Mouse (Mus musculus): ENCODE measurements around the gene Fap. TPM values are rescaled to one million over a fixed set of nuclear protein-coding genes. Genes with fewer than 3 reads are reported as not detected.

Gene Fap
- 10.7 and 11.7 TPM in 2 replicates for polyA plus RNA-seq (2014; fragmentation: Nextera tagmentation; extraction: Ambion mirVana)

DNA sequence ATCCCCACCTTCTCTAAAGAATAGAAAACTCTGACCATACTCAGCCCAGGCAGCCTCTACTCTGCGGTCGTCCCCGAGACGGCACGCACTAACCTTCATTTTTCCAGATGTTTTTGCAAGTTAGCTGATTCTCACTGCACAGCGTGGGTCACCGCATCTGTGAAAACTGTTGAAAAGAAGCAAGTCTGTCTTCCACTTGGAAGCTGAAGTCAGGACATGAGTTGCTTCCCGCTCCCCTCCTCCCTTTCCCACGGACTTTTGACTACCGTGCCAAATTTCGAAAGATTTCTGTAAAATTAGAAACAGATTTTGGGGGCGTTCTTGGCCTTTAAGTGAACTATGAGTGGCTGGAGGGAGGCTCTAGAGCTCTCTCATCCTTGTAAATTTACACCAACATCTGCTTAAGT is at the start of gene Fap:
TSS of gene Fap (minus strand) at position 323 of the 407 bp plus-strand sequence.
- H3K27ac ChIP-seq (ENCODE audit: low read depth, low read length): peak within 1 kb of the TSS; percentile 42; the same call in 1 of the 2 replicates
- ATAC-seq (ENCODE audit: insufficient read depth, low FRiP score, low TSS enrichment): no peak
- WGBS: 67% methylated on average over 12 of the region's 12 CpGs

DNA sequence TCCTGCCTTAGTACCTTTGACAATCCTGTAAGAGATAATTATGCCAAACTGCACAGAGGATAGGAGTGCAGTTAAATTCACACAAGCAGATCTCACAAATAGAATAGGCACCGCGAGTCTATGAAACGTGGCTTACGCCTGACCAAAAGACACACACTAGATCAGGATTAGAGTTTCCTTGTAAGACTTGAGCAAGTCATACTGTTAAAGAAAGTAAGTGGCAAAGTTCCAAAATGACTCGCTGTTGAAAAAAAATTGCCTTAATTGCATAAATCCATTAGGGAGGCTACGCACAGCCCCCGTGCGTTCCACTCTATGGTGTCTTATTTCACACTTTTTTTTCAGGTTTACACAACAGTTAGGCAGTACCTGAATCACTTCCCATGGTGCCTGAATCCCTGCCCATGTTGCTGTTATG is 49.2 kb upstream of the Fap start:
- WGBS: 87% methylated on average over 8 of the region's 8 CpGs
- no peaks in the 10 kb centered on the region for H3K36me3 ChIP-seq (ENCODE audit: control insufficient read depth, insufficient read depth, low read length)
- no peak overlapping the region for H3K27ac ChIP-seq (ENCODE audit: low read depth, low read length)
- H3K9ac ChIP-seq (ENCODE audit: low read length): no peak overlapping the region
- no peak for ATAC-seq (ENCODE audit: insufficient read depth, low FRiP score, low TSS enrichment)
- H3K4me1 ChIP-seq (ENCODE audit: control insufficient read depth, insufficient read depth, low read length): no peaks in the 10 kb centered on the region
- H3K4me3 ChIP-seq (ENCODE audit: low read depth, low read length): no peak overlapping the region
- no peaks in the 10 kb centered on the region for H3K9me3 ChIP-seq (ENCODE audit: control insufficient read depth, low read length)
- no peak for DNase-seq (ENCODE audit: low spot score)
- H3K4me2 ChIP-seq (ENCODE audit: low read depth): no peak overlapping the region
- no peaks in the 10 kb centered on the region for H3K27me3 ChIP-seq (ENCODE audit: control insufficient read depth, insufficient read depth, low read length)

More for the DNA sequence above, at the start of gene Fap:
- Histone ChIP-seq H3K9me3 (ENCODE audit: control insufficient read depth, low read length) (no peaks in the 10 kb centered on the region), H3K4me1 (ENCODE audit: control insufficient read depth, insufficient read depth, low read length) (no peaks in the 10 kb centered on the region), H3K9ac (ENCODE audit: low read length) (no peak within 1 kb of the TSS), H3K36me3 (ENCODE audit: control insufficient read depth, insufficient read depth, low read length) (no peaks in the 10 kb centered on the region), H3K4me3 (ENCODE audit: low read depth, low read length) (peak within 1 kb of the TSS; percentile 1; the same call in 1 of the 2 replicates), H3K4me2 (ENCODE audit: low read depth) (peak within 1 kb of the TSS; percentile 12; the same call in 1 of the 2 replicates), H3K27me3 (ENCODE audit: control insufficient read depth, insufficient read depth, low read length) (no peaks in the 10 kb centered on the region)
- peak; percentile 52 for DNase-seq (ENCODE audit: low spot score)

DNA sequence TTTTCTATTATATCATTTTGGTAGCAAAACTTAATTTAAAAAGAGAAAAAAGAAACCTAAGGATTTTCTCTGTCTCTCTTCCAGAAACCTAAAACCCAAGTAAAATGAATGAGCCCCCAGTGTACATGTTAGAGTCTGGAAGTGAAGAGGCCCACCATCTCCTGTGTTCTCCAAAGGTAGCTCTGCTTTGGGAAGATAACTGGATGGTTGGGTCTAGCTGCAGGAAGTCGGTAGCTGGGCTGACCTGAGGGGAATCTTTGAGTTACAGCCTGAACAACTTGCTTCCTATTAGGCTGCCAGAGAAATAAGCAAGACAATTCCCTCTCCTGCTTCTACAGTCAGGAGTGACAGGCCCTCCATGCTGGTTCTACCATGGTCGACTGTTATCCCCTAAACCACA is 45.8 kb upstream of the Fap start:
- 58% methylated on average over 2 of the region's 2 CpGs for WGBS
- Histone ChIP-seq H3K9me3 (ENCODE audit: control insufficient read depth, low read length) (no peaks in the 10 kb centered on the region), H3K4me3 (ENCODE audit: low read depth, low read length) (no peak overlapping the region)

DNA sequence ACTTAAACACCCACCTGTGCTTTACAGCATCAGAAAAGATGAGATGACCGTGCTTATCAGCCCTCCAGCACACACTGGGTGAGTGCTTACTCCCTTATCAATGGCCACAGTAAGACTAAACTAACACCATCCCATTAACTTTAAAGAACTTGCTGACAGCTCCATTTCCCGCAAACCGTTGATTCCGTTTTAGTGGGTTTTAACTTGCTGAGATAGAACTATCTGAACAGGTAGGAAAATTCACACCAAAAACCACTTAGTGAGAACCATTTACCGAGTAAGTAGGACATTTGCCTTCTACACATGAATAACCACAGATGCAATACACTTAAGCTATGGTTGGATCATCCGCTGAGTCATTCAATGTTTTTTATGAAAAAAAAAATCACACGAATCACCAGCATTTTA is 45.1 kb upstream of the Fap start:
- Histone ChIP-seq H3K4me1 (ENCODE audit: control insufficient read depth, insufficient read depth, low read length) (no peaks in the 10 kb centered on the region), H3K9ac (ENCODE audit: low read length) (no peak overlapping the region), H3K36me3 (ENCODE audit: control insufficient read depth, insufficient read depth, low read length) (no peaks in the 10 kb centered on the region), H3K4me3 (ENCODE audit: low read depth, low read length) (no peak overlapping the region), H3K27ac (ENCODE audit: low read depth, low read length) (no peak overlapping the region), H3K27me3 (ENCODE audit: control insufficient read depth, insufficient read depth, low read length) (no peaks in the 10 kb centered on the region), H3K4me2 (ENCODE audit: low read depth) (no peak overlapping the region), H3K9me3 (ENCODE audit: control insufficient read depth, low read length) (no peaks in the 10 kb centered on the region)
- DNase-seq (ENCODE audit: low spot score) (no peak), ATAC-seq (ENCODE audit: insufficient read depth, low FRiP score, low TSS enrichment) (no peak)
- 89% methylated on average over 7 of the region's 7 CpGs for WGBS

More for the DNA sequence above, 45.8 kb upstream of the Fap start:
- no peaks in the 10 kb centered on the region for H3K36me3 ChIP-seq (ENCODE audit: control insufficient read depth, insufficient read depth, low read length)
- no peak overlapping the region for H3K4me2 ChIP-seq (ENCODE audit: low read depth)
- ATAC-seq (ENCODE audit: insufficient read depth, low FRiP score, low TSS enrichment) (no peak), DNase-seq (ENCODE audit: low spot score) (no peak)
- no peaks in the 10 kb centered on the region for H3K27me3 ChIP-seq (ENCODE audit: control insufficient read depth, insufficient read depth, low read length)
- H3K27ac ChIP-seq (ENCODE audit: low read depth, low read length): no peak overlapping the region
- H3K9ac ChIP-seq (ENCODE audit: low read length): no peak overlapping the region
- no peaks in the 10 kb centered on the region for H3K4me1 ChIP-seq (ENCODE audit: control insufficient read depth, insufficient read depth, low read length)

DNA sequence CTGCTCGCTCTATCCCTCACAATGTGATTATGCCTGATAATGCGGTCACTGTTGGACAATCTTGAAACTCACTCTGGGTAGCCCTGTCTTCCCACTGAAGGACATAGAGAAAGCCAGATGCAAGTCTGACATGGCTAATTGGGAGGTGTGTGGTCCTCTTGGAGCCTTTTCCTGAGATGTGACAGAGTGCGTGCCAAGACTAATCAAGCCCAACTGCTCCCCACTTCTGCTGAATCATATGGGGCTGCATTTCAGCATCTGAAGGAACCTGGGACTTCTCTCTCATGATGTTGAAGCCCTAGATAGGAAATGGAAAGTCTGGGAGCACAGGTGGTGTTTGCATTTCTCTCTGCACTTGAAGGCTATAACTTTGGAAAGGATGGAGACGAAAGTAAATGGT is 39.3 kb upstream of the Fap start:
- no peak overlapping the region for H3K4me3 ChIP-seq (ENCODE audit: low read depth, low read length)
- no peaks in the 10 kb centered on the region for H3K36me3 ChIP-seq (ENCODE audit: control insufficient read depth, insufficient read depth, low read length)
- no peaks in the 10 kb centered on the region for H3K9me3 ChIP-seq (ENCODE audit: control insufficient read depth, low read length)
- ATAC-seq (ENCODE audit: insufficient read depth, low FRiP score, low TSS enrichment) (no peak), DNase-seq (ENCODE audit: low spot score) (no peak)
- H3K27me3 ChIP-seq (ENCODE audit: control insufficient read depth, insufficient read depth, low read length): no peaks in the 10 kb centered on the region
- no peak overlapping the region for H3K27ac ChIP-seq (ENCODE audit: low read depth, low read length)
- WGBS: 93% methylated on average over 4 of the region's 4 CpGs
- no peak overlapping the region for H3K4me2 ChIP-seq (ENCODE audit: low read depth)
- H3K4me1 ChIP-seq (ENCODE audit: control insufficient read depth, insufficient read depth, low read length): no peaks in the 10 kb centered on the region
- no peak overlapping the region for H3K9ac ChIP-seq (ENCODE audit: low read length)

DNA sequence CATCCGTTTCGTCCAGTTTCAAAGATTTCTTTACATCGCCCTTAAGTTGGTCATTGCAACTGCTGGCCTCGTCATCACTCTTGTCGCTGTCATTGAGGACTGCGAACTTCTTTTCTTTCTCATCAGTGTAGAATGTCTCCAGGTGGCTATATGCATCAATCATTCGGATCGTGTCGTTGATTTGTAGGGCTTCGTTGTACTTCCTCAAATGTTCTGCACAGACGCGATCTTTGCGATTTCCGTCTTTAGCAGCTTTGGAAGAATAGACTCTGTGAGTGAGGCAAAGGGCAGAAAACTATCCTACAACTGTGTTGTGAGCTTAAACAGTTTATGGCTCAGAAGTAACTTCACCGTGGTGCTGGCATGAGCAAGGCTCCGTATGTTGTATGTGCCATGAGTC is 32.3 kb upstream of the Fap start:
- no peaks in the 10 kb centered on the region for H3K4me1 ChIP-seq (ENCODE audit: control insufficient read depth, insufficient read depth, low read length)
- no peaks in the 10 kb centered on the region for H3K27me3 ChIP-seq (ENCODE audit: control insufficient read depth, insufficient read depth, low read length)
- H3K4me3 ChIP-seq (ENCODE audit: low read depth, low read length): no peak overlapping the region
- no peak overlapping the region for H3K9ac ChIP-seq (ENCODE audit: low read length)
- H3K27ac ChIP-seq (ENCODE audit: low read depth, low read length): no peak overlapping the region
- H3K4me2 ChIP-seq (ENCODE audit: low read depth): no peak overlapping the region
- DNase-seq (ENCODE audit: low spot score) (no peak), ATAC-seq (ENCODE audit: insufficient read depth, low FRiP score, low TSS enrichment) (no peak)
- whole genome bisulfite sequencing: 86% methylated on average over 16 of the region's 16 CpGs
- no peaks in the 10 kb centered on the region for H3K36me3 ChIP-seq (ENCODE audit: control insufficient read depth, insufficient read depth, low read length)
- no peaks in the 10 kb centered on the region for H3K9me3 ChIP-seq (ENCODE audit: control insufficient read depth, low read length)

DNA sequence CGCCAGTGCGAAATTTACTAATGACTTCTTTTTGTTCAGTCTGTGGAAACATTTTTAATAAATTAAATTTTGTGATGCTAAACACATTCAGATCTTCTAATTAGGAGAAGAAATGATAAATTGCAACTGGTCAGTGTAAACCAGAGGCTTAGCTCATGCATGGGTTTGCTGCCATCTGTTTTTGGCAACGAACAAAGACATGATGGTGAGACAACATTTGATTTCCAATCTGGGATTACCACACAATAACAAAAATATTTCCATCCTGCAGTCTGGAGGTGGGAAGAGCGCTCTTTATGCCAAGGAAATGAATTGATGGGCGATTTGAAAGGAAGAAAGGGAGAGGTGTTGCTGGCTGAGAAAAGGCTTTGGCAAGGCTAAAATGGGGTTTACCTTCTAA is 29.7 kb upstream of the Fap start:
- WGBS: 92% methylated on average over 5 of the region's 5 CpGs
- no peaks in the 10 kb centered on the region for H3K9me3 ChIP-seq (ENCODE audit: control insufficient read depth, low read length)
- H3K4me1 ChIP-seq (ENCODE audit: control insufficient read depth, insufficient read depth, low read length): no peaks in the 10 kb centered on the region
- H3K27me3 ChIP-seq (ENCODE audit: control insufficient read depth, insufficient read depth, low read length): no peaks in the 10 kb centered on the region
- no peak overlapping the region for H3K4me2 ChIP-seq (ENCODE audit: low read depth)
- ATAC-seq (ENCODE audit: insufficient read depth, low FRiP score, low TSS enrichment) (no peak), DNase-seq (ENCODE audit: low spot score) (no peak)
- no peak overlapping the region for H3K27ac ChIP-seq (ENCODE audit: low read depth, low read length)
- H3K36me3 ChIP-seq (ENCODE audit: control insufficient read depth, insufficient read depth, low read length): no peaks in the 10 kb centered on the region
- H3K9ac ChIP-seq (ENCODE audit: low read length): no peak overlapping the region
- no peak overlapping the region for H3K4me3 ChIP-seq (ENCODE audit: low read depth, low read length)

DNA sequence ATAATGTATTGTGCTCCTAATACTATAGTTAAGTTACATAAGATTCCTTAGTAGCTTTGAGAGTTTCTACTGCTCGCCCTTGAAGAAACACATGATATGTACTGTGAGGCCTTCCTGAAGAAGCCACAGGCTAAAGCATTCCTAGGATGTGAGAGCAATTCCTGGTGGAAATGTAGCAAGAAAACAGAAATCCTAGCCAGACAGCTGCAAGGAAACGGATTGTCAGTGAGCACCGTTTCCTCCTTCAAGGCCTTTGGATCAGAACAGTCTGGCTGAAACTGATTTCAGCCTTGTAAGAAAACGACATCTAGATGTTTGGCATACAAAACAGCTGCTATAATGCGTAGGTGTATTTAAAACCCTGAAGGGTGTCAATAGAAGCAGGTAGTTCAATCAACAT is 22.7 kb upstream of the Fap start:
- H3K27ac ChIP-seq (ENCODE audit: low read depth, low read length): no peak overlapping the region
- no peaks in the 10 kb centered on the region for H3K4me1 ChIP-seq (ENCODE audit: control insufficient read depth, insufficient read depth, low read length)
- no peak overlapping the region for H3K4me2 ChIP-seq (ENCODE audit: low read depth)
- 86% methylated on average over 5 of the region's 5 CpGs for WGBS
- no peaks in the 10 kb centered on the region for H3K9me3 ChIP-seq (ENCODE audit: control insufficient read depth, low read length)
- H3K27me3 ChIP-seq (ENCODE audit: control insufficient read depth, insufficient read depth, low read length): no peaks in the 10 kb centered on the region
- ATAC-seq (ENCODE audit: insufficient read depth, low FRiP score, low TSS enrichment): no peak
- no peak overlapping the region for H3K4me3 ChIP-seq (ENCODE audit: low read depth, low read length)
- H3K36me3 ChIP-seq (ENCODE audit: control insufficient read depth, insufficient read depth, low read length): no peaks in the 10 kb centered on the region
- no peak for DNase-seq (ENCODE audit: low spot score)
- H3K9ac ChIP-seq (ENCODE audit: low read length): no peak overlapping the region

DNA sequence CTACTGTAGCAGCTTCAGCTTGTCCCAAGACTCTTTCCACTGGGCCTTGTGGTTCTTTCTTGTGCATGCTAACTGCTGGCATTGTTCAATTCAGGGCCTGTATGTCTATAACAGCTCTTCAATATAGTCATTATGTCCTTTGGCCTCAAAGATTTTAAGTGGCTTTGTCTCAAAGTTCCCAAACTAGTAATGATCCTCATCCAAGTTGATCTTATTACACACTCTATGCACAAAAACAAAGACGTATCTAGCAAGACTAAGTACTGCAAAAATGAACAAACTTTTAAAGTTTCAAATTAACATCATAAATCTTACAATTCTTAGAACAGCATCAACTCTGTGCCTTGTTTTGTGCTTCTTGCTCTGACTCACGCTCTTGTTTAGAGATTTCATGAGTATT is 20.6 kb upstream of the Fap start:
- WGBS: 86% methylated on average over 2 of the region's 2 CpGs
- no peaks in the 10 kb centered on the region for H3K9me3 ChIP-seq (ENCODE audit: control insufficient read depth, low read length)

More for the DNA sequence above, 20.6 kb upstream of the Fap start:
- no peak for ATAC-seq (ENCODE audit: insufficient read depth, low FRiP score, low TSS enrichment)
- no peak overlapping the region for H3K4me2 ChIP-seq (ENCODE audit: low read depth)
- DNase-seq (ENCODE audit: low spot score): no peak
- H3K9ac ChIP-seq (ENCODE audit: low read length): no peak overlapping the region
- no peaks in the 10 kb centered on the region for H3K4me1 ChIP-seq (ENCODE audit: control insufficient read depth, insufficient read depth, low read length)
- H3K36me3 ChIP-seq (ENCODE audit: control insufficient read depth, insufficient read depth, low read length): no peaks in the 10 kb centered on the region
- no peaks in the 10 kb centered on the region for H3K27me3 ChIP-seq (ENCODE audit: control insufficient read depth, insufficient read depth, low read length)
- no peak overlapping the region for H3K4me3 ChIP-seq (ENCODE audit: low read depth, low read length)
- H3K27ac ChIP-seq (ENCODE audit: low read depth, low read length): no peak overlapping the region

Data from neural tube, embryonic 11.5 days (tissue).